In genomic region chr17:70915445-70915844, GRCm38 (mm10) we compare ENCODE assay signal across 19 mouse cellular contexts.
"Had no signal": no experiment of that assay in that cellular context is flagged by ENCODE, and none has a peak within 500 bp of the region (broad histone marks: within the 10 kb centered on the region; RNA-seq: fewer than 3 reads in every experiment).

No protein-coding gene starts in this region.

- ATAC-seq: liver, embryonic 12.5 days had no signal

- H3K4me3 ChIP-seq: kidney, embryonic 15.5 days; limb, embryonic 12.5 days; limb, embryonic 15.5 days; liver, embryonic 12.5 days; liver, embryonic 15.5 days; lung, embryonic 15.5 days had no signal

- H3K36me3 ChIP-seq: kidney, embryonic 15.5 days; limb, embryonic 12.5 days; limb, embryonic 15.5 days; liver, embryonic 12.5 days; liver, embryonic 15.5 days; lung, embryonic 15.5 days had no signal

- H3K9ac ChIP-seq: kidney, embryonic 15.5 days; limb, embryonic 12.5 days; limb, embryonic 15.5 days; liver, embryonic 12.5 days; liver, embryonic 15.5 days; lung, embryonic 15.5 days had no signal

- H3K27ac ChIP-seq: kidney, embryonic 15.5 days; limb, embryonic 12.5 days; limb, embryonic 15.5 days; liver, embryonic 12.5 days; liver, embryonic 15.5 days; lung, embryonic 15.5 days; stomach, postnatal 0 days had no signal

- H3K9me3 ChIP-seq: kidney, embryonic 15.5 days; limb, embryonic 12.5 days; limb, embryonic 15.5 days; liver, embryonic 12.5 days; liver, embryonic 15.5 days; lung, embryonic 15.5 days had no signal

- H3K27me3 ChIP-seq: kidney, embryonic 15.5 days; limb, embryonic 15.5 days; liver, embryonic 12.5 days; liver, embryonic 15.5 days; lung, embryonic 15.5 days had no signal

- H3K4me1 ChIP-seq: kidney, embryonic 15.5 days; liver, embryonic 12.5 days; liver, embryonic 15.5 days had no signal

- H3K4me2 ChIP-seq: kidney, embryonic 15.5 days; limb, embryonic 12.5 days; limb, embryonic 15.5 days; liver, embryonic 12.5 days; liver, embryonic 15.5 days; lung, embryonic 15.5 days; midbrain, embryonic 11.5 days had no signal

- DNase-seq: kidney, adult 8-10 months; kidney, postnatal 10 days; kidney, postnatal 36 days; left cerebral cortex, postnatal 4 days; lung, adult 18-20 months; lung, postnatal 10 days; lung, postnatal 36 days; midbrain, embryonic 14.5 days; thymus, adult 2 months; thymus, postnatal 14 days; thymus, postnatal 4 days had no signal
